Mouse (Mus musculus): ENCODE measurements around the gene 4930455H04Rik. TPM values are rescaled to one million over a fixed set of nuclear protein-coding genes. Genes with fewer than 3 reads are reported as not detected.

4930455H04Rik gene
- polyA plus RNA-seq, 1 experiment = not detected

GRCm38 (mm10) chr3:116966800-116967199 is 1.3 kb upstream of the 4930455H04Rik start:
- DNase-seq (ENCODE audit: low spot score) = no peak

- no peak for DNase-seq (ENCODE audit: low spot score)
Measured at GRCm38 (mm10) chr3:116967436-116967835, 631 bp upstream of the 4930455H04Rik start.

GRCm38 (mm10) chr3:116968540-116968997 is 502 bp downstream of the 4930455H04Rik start, which contains the start of gene Palmd:
Gene Palmd, minus strand, starts transcription at chr3:116968987.
- peak; percentile 34 for DNase-seq (ENCODE audit: low spot score)

GRCm38 (mm10) chr3:116969003-116969402 is 936 bp downstream of the 4930455H04Rik start:
- no peak for DNase-seq (ENCODE audit: low spot score)

- no peak for DNase-seq (ENCODE audit: low spot score)
Measured at GRCm38 (mm10) chr3:116969786-116970185, 1.7 kb downstream of the 4930455H04Rik start.

GRCm38 (mm10) chr3:116981811-116982575 is 13.9 kb downstream of the 4930455H04Rik start:
- DNase-seq (ENCODE audit: low spot score) = no peak

- DNase-seq (ENCODE audit: low spot score) = no peak
Measured at GRCm38 (mm10) chr3:116985042-116985455, 17.0 kb downstream of the 4930455H04Rik start.

GRCm38 (mm10) chr3:116985741-116986140 is 17.7 kb downstream of the 4930455H04Rik start:
- no peak for DNase-seq (ENCODE audit: low spot score)

GRCm38 (mm10) chr3:116986451-116986850 is 18.4 kb downstream of the 4930455H04Rik start:
- no peak for DNase-seq (ENCODE audit: low spot score)

- no peak for DNase-seq (ENCODE audit: low spot score)
Measured at GRCm38 (mm10) chr3:116988221-116988620, 20.2 kb downstream of the 4930455H04Rik start.

- DNase-seq (ENCODE audit: low spot score) = no peak
Measured at GRCm38 (mm10) chr3:116991180-116991579, 23.1 kb downstream of the 4930455H04Rik start.

- no peak for DNase-seq (ENCODE audit: low spot score)
Measured at GRCm38 (mm10) chr3:116993011-116993410, 24.9 kb downstream of the 4930455H04Rik start.

GRCm38 (mm10) chr3:117001686-117002485 is 33.8 kb downstream of the 4930455H04Rik start:
- no peak for DNase-seq (ENCODE audit: low spot score)

- no peak for DNase-seq (ENCODE audit: low spot score)
Measured at GRCm38 (mm10) chr3:117003379-117003778, 35.3 kb downstream of the 4930455H04Rik start.

GRCm38 (mm10) chr3:117006636-117007035 is 38.6 kb downstream of the 4930455H04Rik start:
- DNase-seq (ENCODE audit: low spot score) = no peak

- DNase-seq (ENCODE audit: low spot score) = no peak
Measured at GRCm38 (mm10) chr3:117007340-117007739, 39.3 kb downstream of the 4930455H04Rik start.

- DNase-seq (ENCODE audit: low spot score) = no peak
Measured at GRCm38 (mm10) chr3:117010182-117010581, 42.1 kb downstream of the 4930455H04Rik start.

GRCm38 (mm10) chr3:117020319-117020718 is 52.3 kb downstream of the 4930455H04Rik start:
- no peak for DNase-seq (ENCODE audit: low spot score)

GRCm38 (mm10) chr3:117021907-117022306 is 53.8 kb downstream of the 4930455H04Rik start:
- no peak for DNase-seq (ENCODE audit: low spot score)

GRCm38 (mm10) chr3:117024111-117024510 is 56.0 kb downstream of the 4930455H04Rik start:
- no peak for DNase-seq (ENCODE audit: low spot score)

- DNase-seq (ENCODE audit: low spot score) = no peak
Measured at GRCm38 (mm10) chr3:117024557-117024956, 56.5 kb downstream of the 4930455H04Rik start.

GRCm38 (mm10) chr3:117025421-117025820 is 57.4 kb downstream of the 4930455H04Rik start:
- DNase-seq (ENCODE audit: low spot score) = no peak

Data from urinary bladder, adult 2 months (tissue).